Mouse (Mus musculus) lung, postnatal 0 days (tissue): Measurements from ENCODE around the gene Lbx1. TPM values are rescaled to one million over a fixed set of nuclear protein-coding genes. Genes with fewer than 3 reads are reported as not detected.

Experiments used
- ATAC-seq: fragments of 200-750 bp; cut with Nextera tagmentation; 2 replicates; pipeline ENCODE4 v1.8.0; 2017; ENCODE audit warnings: moderate library complexity
- DNase-seq: peaks from one replicate; pipeline ENCODE4 v3.0.0-alpha.2; 2016; ENCODE audit warnings: low spot score
- H3K27ac ChIP-seq: fragments of 300-500 bp; sonication (generic); 2 replicates; pipeline ENCODE4 v1.5.1; 2014; ENCODE audit warnings: antibody characterized with exemption, mild to moderate bottlenecking, low read length, mixed read lengths
- H3K27me3 ChIP-seq: fragments of 300-500 bp; sonication (generic); replicated peaks from 2 replicates; pipeline ENCODE4 v1.6.1; 2014; ENCODE audit warnings: low read length, mixed read lengths; ENCODE audit not compliant: insufficient read depth
- H3K36me3 ChIP-seq: fragments of 300-500 bp; sonication (generic); 2 replicates; pipeline ENCODE4 v1.6.1; 2014; ENCODE audit warnings: low read length, mixed read lengths; ENCODE audit not compliant: insufficient read depth
- H3K4me1 ChIP-seq: fragments of 300-500 bp; sonication (generic); 2 replicates; pipeline ENCODE4 v1.6.1; 2014; ENCODE audit warnings: antibody characterized with exemption, low read depth, low read length, mixed read lengths; ENCODE audit not compliant: insufficient read depth
- H3K4me2 ChIP-seq: fragments of 300-500 bp; sonication (generic); replicated peaks from 2 replicates; pipeline ENCODE4 v1.6.1; 2014; ENCODE audit warnings: low read depth, mild to moderate bottlenecking, low read length, moderate library complexity, mixed read lengths
- H3K4me3 ChIP-seq: fragments of 300-500 bp; sonication (generic); 2 replicates; pipeline ENCODE4 v1.5.1; 2014; ENCODE audit warnings: low read depth, low read length
- H3K9ac ChIP-seq: fragments of 300-500 bp; sonication (generic); replicated peaks from 2 replicates; pipeline ENCODE4 v1.6.1; 2014; ENCODE audit warnings: low read depth, mild to moderate bottlenecking
- H3K9me3 ChIP-seq: fragments of 300-500 bp; sonication (generic); 2 replicates; pipeline ENCODE4 v1.6.1; 2016; ENCODE audit warnings: low read length, mixed read lengths
- CTCF ChIP-seq: IDR thresholded peaks from 2 replicates; pipeline ENCODE4 v1.5.1; 2016; ENCODE audit warnings: antibody characterized with exemption, mild to moderate bottlenecking
- EP300 ChIP-seq: IDR thresholded peaks from 2 replicates; pipeline ENCODE4 v1.6.1; 2016; ENCODE audit warnings: antibody characterized with exemption, mild to moderate bottlenecking, control low read depth
- WGBS: fragments of 180-500 bp; shearing (Covaris S2); extraction: QIAGEN DNeasy Blood & Tissue Kit; methylation state at CpG from one replicate; pipeline ENCODE4 v1.1.7; 2014; 5-methylcytosine and 5-hydroxymethylcytosine counted together
- polyA plus RNA-seq: library from polyadenylated mRNA; unstranded; fragments of >200 nt; fragmentation: Nextera tagmentation; extraction: Ambion mirVana; gene quantifications from 2 replicates; pipeline ENCODE4 v1.2.1, GENCODE M21; 2015

Gene Lbx1
- polyA plus RNA-seq, 1 experiment from 2014 or later: not detected

- no peaks in the 10 kb centered on the region for H3K4me1 ChIP-seq
- WGBS: 29% methylated on average over 4 of the region's 4 CpGs
These were observed 6.4 kb upstream of the Lbx1 start for GRCm38 (mm10) chr19:45242017-45242347.

GRCm38 (mm10) chr19:45240026-45240425 lies 4.4 kb upstream of the Lbx1 start:
- Histone ChIP-seq H3K4me1 (0 out of 2 replicates have a peak, but pooled peaks cover 2% of the 10 kb centered on the region), H3K27ac (no peak overlapping the region), H3K9ac (no peak overlapping the region), H3K27me3 (peaks cover 92% of the 10 kb centered on the region), H3K4me3 (no peak overlapping the region), H3K36me3 (no peaks in the 10 kb centered on the region), H3K9me3 (no peaks in the 10 kb centered on the region), H3K4me2 (no peak overlapping the region)
- DNase-seq (no peak), ATAC-seq (no peak)
- 17% methylated on average over 2 of the region's 2 CpGs for WGBS
- no peak for TF ChIP-seq CTCF
- no peak for TF ChIP-seq EP300

More at GRCm38 (mm10) chr19:45242017-45242347, 6.4 kb upstream of the Lbx1 start:
- DNase-seq (no peak), ATAC-seq (no peak)
- Histone ChIP-seq H3K27me3 (peaks cover 77% of the 10 kb centered on the region), H3K4me2 (no peak overlapping the region), H3K27ac (no peak overlapping the region), H3K9ac (no peak overlapping the region), H3K9me3 (no peaks in the 10 kb centered on the region), H3K36me3 (no peaks in the 10 kb centered on the region), H3K4me3 (no peak overlapping the region)
- TF ChIP-seq EP300 (no peak), CTCF (no peak)

- Histone ChIP-seq H3K4me1 (0 out of 2 replicates have a peak, but pooled peaks cover 3% of the 10 kb centered on the region), H3K36me3 (no peaks in the 10 kb centered on the region), H3K4me3 (no peak overlapping the region), H3K4me2 (no peak overlapping the region), H3K9me3 (no peaks in the 10 kb centered on the region), H3K9ac (no peak overlapping the region), H3K27ac (no peak overlapping the region), H3K27me3 (peaks cover 93% of the 10 kb centered on the region)
- DNase-seq (no peak), ATAC-seq (no peak)
- 28% methylated on average over 1 of the region's 1 CpGs for WGBS
- TF ChIP-seq CTCF: no peak
- no peak for TF ChIP-seq EP300
These were observed 3.6 kb upstream of the Lbx1 start for GRCm38 (mm10) chr19:45239191-45239590.

GRCm38 (mm10) chr19:45237665-45238209 lies 2.1 kb upstream of the Lbx1 start:
- ATAC-seq (no peak), DNase-seq (no peak)
- Histone ChIP-seq H3K27ac (no peak overlapping the region), H3K27me3 (peaks cover 88% of the 10 kb centered on the region), H3K4me2 (no peak overlapping the region), H3K36me3 (no peaks in the 10 kb centered on the region), H3K9me3 (no peaks in the 10 kb centered on the region), H3K4me3 (no peak overlapping the region), H3K9ac (no peak overlapping the region), H3K4me1 (0 out of 2 replicates have a peak, but pooled peaks cover 3% of the 10 kb centered on the region)
- 9% methylated on average over 3 of the region's 3 CpGs for WGBS
- TF ChIP-seq EP300 (no peak), CTCF (no peak)

- WGBS: 5% methylated on average over 8 of the region's 8 CpGs
- no peak overlapping the region for H3K27ac ChIP-seq
- peak overlapping the region; percentile 56; the same call in 1 of the 2 replicates for H3K4me2 ChIP-seq
- no peak overlapping the region for H3K4me3 ChIP-seq
- TF ChIP-seq CTCF (no peak), EP300 (no peak)
- ATAC-seq (no peak), DNase-seq (no peak)
- H3K9ac ChIP-seq: no peak overlapping the region
- no peaks in the 10 kb centered on the region for H3K36me3 ChIP-seq
- H3K27me3 ChIP-seq: peaks cover 88% of the 10 kb centered on the region
- H3K4me1 ChIP-seq: 0 out of 2 replicates have a peak, but pooled peaks cover 3% of the 10 kb centered on the region
- H3K9me3 ChIP-seq: no peaks in the 10 kb centered on the region
These were observed 1.5 kb upstream of the Lbx1 start for GRCm38 (mm10) chr19:45237099-45237498.

GRCm38 (mm10) chr19:45236363-45236942 lies 841 bp upstream of the Lbx1 start:
- H3K27me3 ChIP-seq: peaks cover 89% of the 10 kb centered on the region
- ATAC-seq (peak; percentile 92), DNase-seq (peak; percentile 28)
- no peaks in the 10 kb centered on the region for H3K36me3 ChIP-seq
- 0 out of 2 replicates have a peak, but pooled peaks cover 3% of the 10 kb centered on the region for H3K4me1 ChIP-seq
- no peaks in the 10 kb centered on the region for H3K9me3 ChIP-seq
- WGBS: 1% methylated on average over 37 of the region's 39 CpGs
- TF ChIP-seq CTCF (no peak), EP300 (no peak)
- no peak overlapping the region for H3K9ac ChIP-seq
- peak overlapping the region; percentile 34 for H3K4me3 ChIP-seq
- peak overlapping the region; percentile 56 for H3K4me2 ChIP-seq
- no peak overlapping the region for H3K27ac ChIP-seq
